Mouse (Mus musculus): Measurements from ENCODE around the gene Wwp2.

The Wwp2 gene

GRCm38 (mm10) chr8:107478728-107479127 is 42.6 kb downstream of the Wwp2 start:
- no peak for DNase-seq

- no peak for DNase-seq
Measured at GRCm38 (mm10) chr8:107480436-107480835, 44.3 kb downstream of the Wwp2 start.

GRCm38 (mm10) chr8:107483250-107483649 is 47.1 kb downstream of the Wwp2 start:
- DNase-seq: no peak

- no peak for DNase-seq
Measured at GRCm38 (mm10) chr8:107484956-107485355, 48.8 kb downstream of the Wwp2 start.

- DNase-seq: no peak
Measured at GRCm38 (mm10) chr8:107488551-107488950, 52.4 kb downstream of the Wwp2 start.

- no peak for DNase-seq
Measured at GRCm38 (mm10) chr8:107489086-107489485, 52.9 kb downstream of the Wwp2 start.

GRCm38 (mm10) chr8:107489921-107490320 is 53.8 kb downstream of the Wwp2 start:
- DNase-seq: no peak

GRCm38 (mm10) chr8:107490649-107491048 is 54.5 kb downstream of the Wwp2 start:
- DNase-seq: no peak

GRCm38 (mm10) chr8:107491212-107491611 is 55.0 kb downstream of the Wwp2 start:
- DNase-seq: no peak

- no peak for DNase-seq
Measured at GRCm38 (mm10) chr8:107491831-107492230, 55.7 kb downstream of the Wwp2 start.

- DNase-seq: no peak
Measured at GRCm38 (mm10) chr8:107492802-107493201, 56.6 kb downstream of the Wwp2 start.

GRCm38 (mm10) chr8:107495425-107495824 is 59.3 kb downstream of the Wwp2 start:
- DNase-seq: no peak

- DNase-seq: no peak
Measured at GRCm38 (mm10) chr8:107497708-107498107, 61.5 kb downstream of the Wwp2 start.

- no peak for DNase-seq
Measured at GRCm38 (mm10) chr8:107498390-107498789, 62.2 kb downstream of the Wwp2 start.

- DNase-seq: peak; percentile 10
Measured at GRCm38 (mm10) chr8:107498806-107499205, 62.6 kb downstream of the Wwp2 start.

GRCm38 (mm10) chr8:107499519-107499918 is 63.4 kb downstream of the Wwp2 start:
- DNase-seq: no peak

GRCm38 (mm10) chr8:107502407-107502806 is 66.2 kb downstream of the Wwp2 start:
- DNase-seq: no peak

- no peak for DNase-seq
Measured at GRCm38 (mm10) chr8:107502922-107503321, 66.8 kb downstream of the Wwp2 start.

GRCm38 (mm10) chr8:107503354-107503753 is 67.2 kb downstream of the Wwp2 start:
- DNase-seq: no peak

GRCm38 (mm10) chr8:107504239-107504985 is 68.2 kb downstream of the Wwp2 start:
- no peak for DNase-seq

GRCm38 (mm10) chr8:107505271-107505670 is 69.1 kb downstream of the Wwp2 start:
- DNase-seq: no peak

- no peak for DNase-seq
Measured at GRCm38 (mm10) chr8:107507019-107507418, 70.9 kb downstream of the Wwp2 start.

- DNase-seq: no peak
Measured at GRCm38 (mm10) chr8:107510204-107510603, 74.0 kb downstream of the Wwp2 start.

- DNase-seq: no peak
Measured at GRCm38 (mm10) chr8:107510766-107511165, 74.6 kb downstream of the Wwp2 start.

GRCm38 (mm10) chr8:107513249-107513648 is 77.1 kb downstream of the Wwp2 start:
- DNase-seq: no peak
